Mouse (Mus musculus) limb, embryonic 13.5 days (tissue): ENCODE measurements around the gene Hgd. TPM values are rescaled to one million over a fixed set of nuclear protein-coding genes. Genes with fewer than 3 reads are reported as not detected.

Source experiments
- ATAC-seq: fragments of 200-750 bp; cut with Nextera tagmentation; 2 replicates; pipeline ENCODE4 v1.8.0; 2017; ENCODE audit warnings: low read depth, moderate number of reproducible peaks, moderate TSS enrichment; ENCODE audit not compliant: low FRiP score
- H3K27ac ChIP-seq: fragments of 300-500 bp; sonication (generic); 2 replicates; pipeline ENCODE4 v1.5.1; 2015; ENCODE audit warnings: inconsistent platforms, mild to moderate bottlenecking, moderate library complexity
- H3K27me3 ChIP-seq: fragments of 300-500 bp; sonication (generic); 2 replicates; pipeline ENCODE4 v1.6.1; 2015; ENCODE audit warnings: mild to moderate bottlenecking, inconsistent platforms
- H3K36me3 ChIP-seq: fragments of 300-500 bp; sonication (generic); 2 replicates; pipeline ENCODE4 v1.6.1; 2015; ENCODE audit warnings: inconsistent platforms, mild to moderate bottlenecking, moderate library complexity
- H3K4me1 ChIP-seq: fragments of 300-500 bp; sonication (generic); 2 replicates; pipeline ENCODE4 v1.6.1; 2015; ENCODE audit warnings: inconsistent platforms
- H3K4me2 ChIP-seq: fragments of 300-500 bp; sonication (generic); replicated peaks from 2 replicates; pipeline ENCODE4 v1.6.1; 2015; ENCODE audit warnings: inconsistent platforms, mild to moderate bottlenecking, moderate library complexity
- H3K4me3 ChIP-seq: fragments of 300-500 bp; sonication (generic); 2 replicates; pipeline ENCODE4 v1.5.1; 2015; ENCODE audit warnings: moderate library complexity, mild to moderate bottlenecking, inconsistent platforms
- H3K9ac ChIP-seq: fragments of 300-500 bp; sonication (generic); 2 replicates; pipeline ENCODE4 v1.6.1; 2015; ENCODE audit warnings: mild to moderate bottlenecking, inconsistent platforms
- H3K9me3 ChIP-seq: fragments of 300-500 bp; sonication (generic); 2 replicates; pipeline ENCODE4 v1.6.1; 2016; ENCODE audit warnings: inconsistent platforms
- WGBS: fragments of 180-500 bp; shearing (Covaris S2); methylation state at CpG from one replicate; pipeline ENCODE4 v1.1.7; 2015; 5-methylcytosine and 5-hydroxymethylcytosine counted together
- polyA plus RNA-seq: library from polyadenylated mRNA; unstranded; fragments of >200 nt; fragmentation: Nextera tagmentation; extraction: Ambion mirVana; gene quantifications from 2 replicates; pipeline ENCODE4 v1.2.1, GENCODE M21; 2015

The Hgd gene
- polyA plus RNA-seq, 1 experiment from 2014 or later = 0.11 TPM

DNA sequence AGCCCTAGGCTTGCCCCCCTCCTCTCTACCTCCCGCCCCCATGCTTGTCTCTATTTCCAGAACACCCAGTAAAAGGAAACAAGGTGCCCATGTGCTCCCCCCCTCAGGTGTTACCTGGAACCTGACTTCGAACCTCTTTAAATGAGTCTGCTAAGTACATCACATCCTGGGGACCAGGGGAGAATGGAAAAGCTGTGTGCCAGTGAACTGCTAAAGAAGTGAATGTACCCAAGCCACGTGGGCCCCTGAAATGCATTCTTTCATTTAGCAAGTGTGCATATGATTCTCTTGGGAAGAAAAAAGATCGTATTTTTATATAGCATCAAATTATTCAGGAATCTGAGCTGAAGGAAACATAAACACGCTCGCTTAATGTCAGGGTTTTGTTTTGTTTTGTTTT, 3.8 kb downstream of the Hgd start:
- no peaks in the 10 kb centered on the region for H3K27me3 ChIP-seq
- peak overlapping the region; percentile 62 for H3K4me2 ChIP-seq
- H3K4me3 ChIP-seq = peak overlapping the region; percentile 30
- WGBS = 24% methylated on average over 6 of the region's 6 CpGs
- no peak overlapping the region for H3K9ac ChIP-seq
- no peak; the same call in 1 of the 2 replicates for ATAC-seq
- no peaks in the 10 kb centered on the region for H3K9me3 ChIP-seq
- H3K27ac ChIP-seq = no peak overlapping the region
- H3K36me3 ChIP-seq = no peaks in the 10 kb centered on the region
- H3K4me1 ChIP-seq = peaks cover 19% of the 10 kb centered on the region

DNA sequence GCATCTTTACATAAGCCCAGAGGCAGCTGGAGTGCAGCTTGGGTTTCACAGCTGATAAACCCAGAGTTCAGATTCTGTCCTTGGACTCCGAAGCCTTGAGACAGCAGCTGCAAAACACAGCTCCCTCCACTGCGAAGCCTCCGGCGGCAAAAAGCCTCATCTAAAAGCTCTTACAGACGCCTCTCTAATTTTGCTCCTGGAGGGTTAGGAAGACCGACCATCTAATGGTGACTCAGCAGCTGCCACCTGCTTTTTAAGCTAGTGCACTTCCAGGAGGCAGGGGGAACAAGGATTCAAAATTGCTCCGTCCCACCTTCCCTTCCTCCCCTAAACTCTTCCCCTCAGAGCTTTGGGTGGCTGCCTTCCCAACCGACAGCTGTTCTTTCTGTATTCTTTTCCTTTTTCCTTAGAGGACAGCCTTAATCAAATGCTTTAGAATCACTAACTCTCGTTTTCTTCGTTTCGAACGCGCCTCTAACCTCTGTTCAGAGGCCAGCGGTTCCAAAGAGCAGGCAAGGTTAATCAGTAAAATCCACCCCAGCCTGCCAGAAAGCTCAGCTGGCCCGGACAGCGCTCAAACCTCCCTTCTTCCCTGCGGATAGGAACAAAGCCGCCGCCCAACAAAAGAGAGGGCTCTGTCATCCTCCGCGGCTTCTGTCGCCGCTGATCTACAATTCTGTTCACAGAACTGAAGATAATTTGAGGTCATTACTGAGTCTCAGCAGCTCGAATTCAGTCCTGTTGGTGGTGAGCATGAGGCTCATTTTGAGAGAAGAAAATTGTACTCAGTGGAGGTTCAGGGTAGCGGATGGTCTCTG, 4.5 kb downstream of the Hgd start:
- Histone ChIP-seq H3K27ac (0 out of 2 replicates have a peak overlapping the region, but pooled peaks have one; percentile 17), H3K27me3 (no peaks in the 10 kb centered on the region), H3K4me3 (peak overlapping the region; percentile 30), H3K4me2 (peak overlapping the region; percentile 62), H3K9me3 (no peaks in the 10 kb centered on the region), H3K4me1 (peaks cover 19% of the 10 kb centered on the region), H3K36me3 (no peaks in the 10 kb centered on the region), H3K9ac (no peak overlapping the region; the same call in 1 of the 2 replicates)
- WGBS = 4% methylated on average over 25 of the region's 25 CpGs
- peak; percentile 64 for ATAC-seq

DNA sequence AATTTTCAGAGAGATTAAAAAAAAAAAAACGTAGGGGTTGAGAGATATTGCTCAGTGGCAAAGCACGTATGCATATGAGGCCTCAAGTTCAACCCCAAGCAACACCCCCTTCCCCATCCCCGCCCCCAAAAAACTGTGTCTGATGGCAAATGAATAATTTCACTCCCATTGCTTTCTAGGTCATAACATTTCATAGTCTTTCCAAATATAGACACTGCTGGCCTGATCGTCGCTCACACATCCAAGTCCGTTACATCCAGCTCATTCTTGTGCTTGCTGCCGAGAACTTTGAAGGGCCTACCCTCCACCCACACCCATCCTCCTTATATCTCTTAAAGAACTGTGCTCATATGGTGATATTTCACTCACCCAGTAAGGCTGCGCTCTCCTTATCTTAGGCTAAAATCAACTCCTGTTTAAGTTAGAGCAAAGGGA, 5.2 kb downstream of the Hgd start:
- H3K27me3 ChIP-seq = no peaks in the 10 kb centered on the region
- H3K36me3 ChIP-seq = no peaks in the 10 kb centered on the region
- H3K4me1 ChIP-seq = peaks cover 19% of the 10 kb centered on the region
- no peak overlapping the region for H3K4me3 ChIP-seq
- no peak for ATAC-seq
- no peak overlapping the region; the same call in 1 of the 2 replicates for H3K9ac ChIP-seq
- no peak overlapping the region; the same call in 1 of the 2 replicates for H3K4me2 ChIP-seq
- H3K9me3 ChIP-seq = no peaks in the 10 kb centered on the region
- 74% methylated on average over 8 of the region's 8 CpGs for WGBS
- H3K27ac ChIP-seq = no peak overlapping the region

DNA sequence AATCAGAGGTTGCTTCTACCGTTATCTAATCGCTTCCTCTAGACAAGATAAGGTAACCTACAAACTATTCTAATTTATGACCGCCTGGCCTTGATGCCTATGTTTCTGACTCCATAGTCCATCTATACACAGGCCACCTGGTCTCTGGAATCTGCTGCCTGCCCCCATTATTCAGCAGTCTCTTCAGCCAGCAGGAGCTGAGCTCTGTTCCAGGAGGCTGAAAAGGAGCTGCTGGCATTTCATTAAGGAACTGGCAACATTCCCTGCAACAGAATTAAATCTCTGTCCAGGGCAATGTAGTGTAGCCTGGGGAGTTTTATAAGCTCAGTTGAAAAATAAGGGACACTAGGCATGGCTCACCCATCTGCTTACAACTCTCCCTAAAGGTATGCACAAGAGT, 11.0 kb downstream of the Hgd start:
- no peak overlapping the region for H3K9ac ChIP-seq
- no peak overlapping the region for H3K4me3 ChIP-seq
- no peak for ATAC-seq
- WGBS = 88% methylated on average over 3 of the region's 3 CpGs
- H3K27me3 ChIP-seq = no peaks in the 10 kb centered on the region
- no peaks in the 10 kb centered on the region for H3K36me3 ChIP-seq
- no peak overlapping the region for H3K4me2 ChIP-seq
- H3K4me1 ChIP-seq = peaks cover 3% of the 10 kb centered on the region; the same call in 1 of the 2 replicates
- H3K27ac ChIP-seq = no peak overlapping the region
- no peaks in the 10 kb centered on the region for H3K9me3 ChIP-seq

DNA sequence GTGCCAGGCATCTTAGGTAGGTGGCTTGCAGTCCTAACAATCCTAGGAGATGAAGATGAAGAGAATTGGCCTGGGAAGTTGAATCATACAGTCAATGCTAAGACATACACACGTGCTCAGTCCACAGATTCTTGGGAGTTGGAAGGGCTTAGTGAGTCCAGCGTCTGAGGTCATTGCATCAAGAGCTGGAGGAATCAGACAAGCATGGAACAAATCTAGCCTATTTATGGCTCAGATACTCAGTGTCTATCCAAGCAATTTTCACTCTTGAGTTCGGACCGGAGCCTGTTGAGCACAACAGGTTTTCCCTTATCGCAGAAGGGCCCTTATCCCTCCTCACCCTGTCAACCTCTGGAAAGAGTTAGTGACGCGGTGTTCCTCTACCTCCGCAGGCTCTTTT, 11.6 kb downstream of the Hgd start:
- no peak overlapping the region for H3K4me3 ChIP-seq
- no peaks in the 10 kb centered on the region for H3K9me3 ChIP-seq
- ATAC-seq = no peak
- H3K36me3 ChIP-seq = no peaks in the 10 kb centered on the region
- H3K27me3 ChIP-seq = no peaks in the 10 kb centered on the region
- H3K4me1 ChIP-seq = peaks cover 3% of the 10 kb centered on the region; the same call in 1 of the 2 replicates
- no peak overlapping the region for H3K9ac ChIP-seq
- no peak overlapping the region for H3K4me2 ChIP-seq
- no peak overlapping the region for H3K27ac ChIP-seq
- 87% methylated on average over 8 of the region's 8 CpGs for WGBS

DNA sequence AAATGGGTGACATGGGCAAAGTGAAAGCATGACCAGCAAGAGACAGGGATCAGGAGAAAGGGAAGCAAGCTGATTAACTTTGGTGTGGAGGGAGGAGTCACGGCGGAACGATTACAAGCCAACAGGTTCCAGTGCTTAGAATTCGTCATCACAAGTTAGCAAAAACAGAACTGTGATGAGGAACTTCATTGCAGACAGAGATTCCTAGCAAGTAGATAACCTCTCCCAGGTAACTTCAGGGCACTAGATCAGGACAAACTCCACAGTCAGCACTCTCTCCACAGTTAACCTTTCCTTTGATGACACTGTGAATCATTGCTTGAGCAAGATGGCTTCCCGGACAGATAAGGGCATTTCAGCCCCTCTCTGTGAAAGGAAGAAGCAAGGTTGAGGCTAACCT, 17.5 kb downstream of the Hgd start:
- no peaks in the 10 kb centered on the region for H3K9me3 ChIP-seq
- 75% methylated on average over 5 of the region's 5 CpGs for WGBS
- ATAC-seq = no peak

DNA sequence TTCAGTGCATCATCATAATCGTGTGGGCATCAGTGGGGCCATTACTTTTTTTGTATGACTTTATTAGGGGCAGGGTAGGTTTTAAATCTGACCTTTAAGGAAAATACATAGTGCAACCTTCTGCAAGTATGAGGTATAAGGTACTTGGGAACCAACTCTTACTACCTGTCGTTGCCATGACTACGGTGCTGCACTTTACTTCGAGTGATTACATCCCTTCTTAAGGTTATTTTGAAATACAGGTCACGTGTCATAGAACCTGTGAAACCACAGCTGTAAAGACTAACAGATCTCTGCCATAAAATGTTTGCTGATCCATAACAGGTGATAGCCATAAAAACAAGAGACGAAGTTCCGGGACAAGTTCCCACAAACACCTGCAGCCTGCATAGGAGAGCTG, 18.5 kb downstream of the Hgd start:
- H3K27ac ChIP-seq = no peak overlapping the region
- WGBS = 40% methylated on average over 7 of the region's 7 CpGs
- no peaks in the 10 kb centered on the region for H3K36me3 ChIP-seq
- no peak overlapping the region for H3K9ac ChIP-seq
- no peaks in the 10 kb centered on the region for H3K9me3 ChIP-seq
- no peaks in the 10 kb centered on the region for H3K27me3 ChIP-seq
- no peak for ATAC-seq
- H3K4me3 ChIP-seq = no peak overlapping the region
- peaks cover 6% of the 10 kb centered on the region; the same call in 1 of the 2 replicates for H3K4me1 ChIP-seq
- no peak overlapping the region for H3K4me2 ChIP-seq

More for the DNA sequence above, 17.5 kb downstream of the Hgd start:
- no peak overlapping the region for H3K4me3 ChIP-seq
- no peak overlapping the region for H3K4me2 ChIP-seq
- no peaks in the 10 kb centered on the region for H3K27me3 ChIP-seq
- H3K36me3 ChIP-seq = no peaks in the 10 kb centered on the region
- no peak overlapping the region for H3K9ac ChIP-seq
- H3K4me1 ChIP-seq = peaks cover 6% of the 10 kb centered on the region; the same call in 1 of the 2 replicates
- no peak overlapping the region for H3K27ac ChIP-seq

DNA sequence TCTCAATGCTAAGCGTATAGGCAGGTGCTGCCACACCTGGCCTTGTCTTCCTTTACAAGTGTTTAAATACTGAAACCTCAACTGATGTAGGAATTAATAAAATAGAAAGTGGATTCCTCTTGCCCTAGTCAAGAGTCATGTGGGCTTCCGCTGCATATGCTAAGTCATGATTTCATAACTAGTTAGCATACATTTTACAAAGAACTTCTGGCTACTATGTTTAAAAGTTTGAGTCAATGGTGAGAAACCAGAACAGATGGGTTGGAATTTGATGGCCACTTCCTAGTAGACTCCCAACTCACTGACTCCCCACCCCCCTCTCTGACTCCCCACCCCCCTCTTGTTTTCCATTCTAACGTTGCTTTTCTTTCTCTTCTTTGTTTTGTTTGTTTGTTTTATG, 19.4 kb downstream of the Hgd start:
- Histone ChIP-seq H3K27ac (no peak overlapping the region), H3K27me3 (no peaks in the 10 kb centered on the region), H3K4me2 (no peak overlapping the region), H3K36me3 (no peaks in the 10 kb centered on the region), H3K9ac (no peak overlapping the region), H3K4me1 (peaks cover 6% of the 10 kb centered on the region; the same call in 1 of the 2 replicates), H3K9me3 (no peaks in the 10 kb centered on the region), H3K4me3 (no peak overlapping the region)
- WGBS = 71% methylated on average over 3 of the region's 3 CpGs
- ATAC-seq = no peak

DNA sequence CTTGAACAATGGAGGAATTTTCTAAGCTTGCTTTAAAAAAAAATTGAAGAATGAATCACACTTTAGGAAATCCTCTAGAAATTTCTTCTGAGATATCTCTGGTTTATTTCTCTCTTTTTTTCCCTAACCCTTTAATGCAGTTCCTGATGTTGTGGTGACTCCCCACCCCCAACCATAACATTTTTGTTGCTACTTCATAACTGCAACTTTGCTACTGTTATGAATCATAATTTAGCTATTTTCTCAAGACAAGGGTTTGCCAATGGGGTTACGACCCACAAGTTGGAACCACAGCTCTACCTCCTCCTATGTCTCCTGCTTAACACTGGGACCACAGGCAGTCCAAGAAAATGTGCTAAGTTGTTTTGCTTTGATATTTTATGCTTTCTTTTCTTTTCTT, 23.5 kb downstream of the Hgd start:
- WGBS = 90% methylated on average over 1 of the region's 1 CpGs

DNA sequence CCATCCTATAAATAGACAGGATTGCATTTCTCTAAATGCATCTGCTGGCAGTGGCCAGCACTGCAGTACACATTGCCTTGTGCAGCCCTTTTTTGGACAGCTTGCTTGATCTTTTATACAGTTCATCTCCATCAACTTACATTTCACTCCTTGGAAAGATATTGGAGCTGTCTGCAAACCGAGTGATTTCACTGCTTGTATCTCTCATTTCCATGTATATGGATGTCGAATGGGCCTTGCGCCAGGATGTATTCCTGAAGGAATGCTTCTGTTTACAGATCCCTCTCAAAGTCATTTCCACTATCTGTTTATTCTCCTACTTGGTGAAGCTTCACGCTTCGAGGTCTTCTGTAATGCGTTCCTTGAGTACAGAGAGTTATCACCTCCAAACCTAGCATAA, 24.3 kb downstream of the Hgd start:
- no peak overlapping the region for H3K9ac ChIP-seq
- no peak for ATAC-seq
- no peaks in the 10 kb centered on the region for H3K4me1 ChIP-seq
- no peak overlapping the region for H3K4me2 ChIP-seq
- no peaks in the 10 kb centered on the region for H3K9me3 ChIP-seq
- no peak overlapping the region for H3K4me3 ChIP-seq
- H3K27me3 ChIP-seq = no peaks in the 10 kb centered on the region
- H3K36me3 ChIP-seq = no peaks in the 10 kb centered on the region
- WGBS = 89% methylated on average over 6 of the region's 6 CpGs
- H3K27ac ChIP-seq = no peak overlapping the region

More for the DNA sequence above, 23.5 kb downstream of the Hgd start:
- Histone ChIP-seq H3K4me2 (no peak overlapping the region), H3K4me3 (no peak overlapping the region), H3K27ac (no peak overlapping the region), H3K27me3 (no peaks in the 10 kb centered on the region), H3K9me3 (no peaks in the 10 kb centered on the region), H3K9ac (no peak overlapping the region), H3K4me1 (peaks cover 4% of the 10 kb centered on the region; the same call in 1 of the 2 replicates), H3K36me3 (no peaks in the 10 kb centered on the region)
- no peak for ATAC-seq

DNA sequence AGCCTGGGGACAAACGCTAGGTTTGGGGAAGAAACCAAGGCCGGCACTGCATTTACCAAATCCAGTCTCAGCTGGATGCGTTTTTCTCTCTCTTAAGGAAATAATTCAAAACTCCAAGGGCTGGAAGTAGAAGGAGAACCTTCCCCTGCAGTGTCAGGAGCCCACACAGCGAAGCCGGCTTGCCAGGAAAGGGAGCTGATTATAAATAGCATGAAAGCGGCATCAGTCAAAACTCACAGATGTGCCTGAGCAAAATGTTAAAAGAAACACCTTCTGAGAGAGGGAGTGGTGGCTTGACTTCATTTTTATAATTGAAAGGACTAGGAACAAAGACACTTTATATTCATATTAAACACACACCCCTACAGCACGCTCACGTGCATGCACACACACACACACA, 30.4 kb downstream of the Hgd start:
- H3K36me3 ChIP-seq = no peaks in the 10 kb centered on the region
- 72% methylated on average over 8 of the region's 8 CpGs for WGBS
- H3K9ac ChIP-seq = no peak overlapping the region
- no peaks in the 10 kb centered on the region for H3K27me3 ChIP-seq
- H3K9me3 ChIP-seq = no peaks in the 10 kb centered on the region
- no peak overlapping the region for H3K27ac ChIP-seq
- H3K4me2 ChIP-seq = no peak overlapping the region
- H3K4me1 ChIP-seq = peaks cover 10% of the 10 kb centered on the region
- no peak overlapping the region for H3K4me3 ChIP-seq
- ATAC-seq = no peak

DNA sequence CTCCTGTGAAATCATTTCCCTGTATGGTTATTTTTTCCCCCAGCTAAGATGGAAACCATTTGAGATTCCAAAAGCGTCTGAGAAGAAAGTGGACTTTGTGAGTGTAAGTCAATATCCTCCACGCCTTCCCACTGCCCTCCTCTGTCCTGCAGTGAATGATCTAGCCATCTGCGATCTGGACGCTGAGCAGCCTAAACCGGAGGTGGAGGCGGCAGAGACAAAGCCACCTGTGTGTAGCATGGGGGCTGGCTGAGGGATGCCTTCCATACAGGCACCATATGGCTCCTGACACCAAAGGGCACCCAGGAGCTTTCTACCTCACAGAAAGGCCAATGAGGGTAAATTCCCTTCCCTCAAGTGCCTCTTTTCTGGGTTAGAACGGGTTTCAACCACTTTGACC, 31.1 kb downstream of the Hgd start:
- peak; percentile 72; the same call in 1 of the 2 replicates for ATAC-seq
- WGBS = 44% methylated on average over 7 of the region's 7 CpGs
- Histone ChIP-seq H3K27ac (no peak overlapping the region), H3K9me3 (no peaks in the 10 kb centered on the region), H3K4me3 (no peak overlapping the region), H3K4me2 (no peak overlapping the region), H3K27me3 (no peaks in the 10 kb centered on the region), H3K4me1 (peaks cover 16% of the 10 kb centered on the region), H3K9ac (no peak overlapping the region), H3K36me3 (no peaks in the 10 kb centered on the region)
